Mouse (Mus musculus) CH12.LX (cell line): ENCODE data around the gene Kynu. TPM values are rescaled to one million over a fixed set of nuclear protein-coding genes. Genes with fewer than 3 reads are reported as not detected.

Experiments
- DNase-seq: peaks from one replicate; pipeline ENCODE4 v3.0.0-alpha.2; 2013; ENCODE audit errors: extremely low read depth
- H3K27ac ChIP-seq: 2 replicates; pipeline ENCODE4 v1.5.1; 2012; ENCODE audit warnings: low read depth, mild to moderate bottlenecking, control low read depth, moderate library complexity; ENCODE audit not compliant: insufficient read depth
- H3K27me3 ChIP-seq: replicated peaks from 2 replicates; pipeline ENCODE3; 2012; ENCODE audit warnings: inconsistent platforms
- H3K36me3 ChIP-seq, 2 experiments: replicated peaks in 1 of 2; 2 replicates each; pipeline versions ENCODE3 to v1.6.1; 2012; ENCODE audit warnings: inconsistent platforms in 1 of 2, low read length in 1 of 2, mild to moderate bottlenecking in 1 of 2, mixed read lengths in 1 of 2, moderate library complexity in 1 of 2; ENCODE audit not compliant: control insufficient read depth in 1 of 2, insufficient read depth in 1 of 2
- H3K4me1 ChIP-seq, 2 experiments: 2 replicates each; pipeline ENCODE4 v1.6.1; 2012; ENCODE audit warnings: inconsistent platforms in 1 of 2, moderate library complexity in 1 of 2; ENCODE audit not compliant: insufficient read depth in 2 of 2, control insufficient read depth in 1 of 2
- H3K4me2 ChIP-seq: 2 replicates; pipeline ENCODE4 v1.6.1; 2012; ENCODE audit warnings: low read depth, mild to moderate bottlenecking, control low read depth; ENCODE audit not compliant: poor library complexity, insufficient read depth, severe bottlenecking
- H3K4me3 ChIP-seq, 3 experiments: fragments of 150-350 bp in 1 of 3; sonication (generic) in 1 of 3; replicated peaks in 1 of 3; 2 replicates each; pipeline versions ENCODE3 to v1.5.1; 2011 to 2012; ENCODE audit warnings: low read depth in 2 of 3, low read length in 2 of 3, mild to moderate bottlenecking in 2 of 3, moderate library complexity in 2 of 3, control low read depth in 1 of 3, improper control_type of control experiment in 1 of 3, inconsistent platforms in 1 of 3, mixed read lengths in 1 of 3; ENCODE audit not compliant: poor library complexity in 1 of 3
- H3K79me2 ChIP-seq: replicated peaks from 2 replicates; pipeline ENCODE4 v1.6.1; 2012; ENCODE audit warnings: mild to moderate bottlenecking, moderate library complexity; ENCODE audit not compliant: control insufficient read depth, poor library complexity, insufficient read depth, severe bottlenecking; ENCODE audit errors: extremely low read depth
- H3K9ac ChIP-seq: 2 replicates; pipeline ENCODE4 v1.6.1; 2012; ENCODE audit warnings: low read depth, mild to moderate bottlenecking, control low read depth, moderate library complexity; ENCODE audit not compliant: insufficient read depth
- H3K9me3 ChIP-seq: replicated peaks from 2 replicates; pipeline ENCODE3; 2012; ENCODE audit warnings: low read length, inconsistent platforms, mixed read lengths
- BHLHE40 ChIP-seq: IDR thresholded peaks from 2 replicates; pipeline ENCODE4 v1.6.1; 2011; ENCODE audit warnings: mild to moderate bottlenecking, low read depth, low read length, improper control_type of control experiment
- CHD1 ChIP-seq: IDR thresholded peaks from 2 replicates; pipeline ENCODE4 v1.6.1; 2012; ENCODE audit warnings: low read depth, low read length, improper control_type of control experiment, inconsistent platforms
- ELF1 ChIP-seq: IDR thresholded peaks from 2 replicates; pipeline ENCODE4 v1.6.1; 2014; ENCODE audit warnings: low read depth, mild to moderate bottlenecking, inconsistent platforms, low read length, improper control_type of control experiment
- EP300 ChIP-seq: IDR thresholded peaks from 2 replicates; pipeline ENCODE4 v1.6.1; 2011; ENCODE audit warnings: low read length, improper control_type of control experiment
- ETS1 ChIP-seq: conservative IDR thresholded peaks from 2 replicates; pipeline ENCODE4 v1.6.1; 2012; ENCODE audit warnings: low read depth, mild to moderate bottlenecking, inconsistent platforms, low read length, improper control_type of control experiment, moderate library complexity
- GABPA ChIP-seq: IDR thresholded peaks from 2 replicates; pipeline ENCODE4 v1.6.1; 2012; ENCODE audit warnings: low read depth, low read length, improper control_type of control experiment, inconsistent platforms; ENCODE audit not compliant: insufficient replicate concordance
- HCFC1 ChIP-seq: IDR thresholded peaks from 2 replicates; pipeline ENCODE4 v1.6.1; 2012; ENCODE audit warnings: low read depth, mild to moderate bottlenecking, inconsistent platforms, low read length, improper control_type of control experiment
- IRF4 ChIP-seq: IDR thresholded peaks from 2 replicates; pipeline ENCODE4 v1.6.1; 2014; ENCODE audit warnings: low read depth, mild to moderate bottlenecking, inconsistent platforms, low read length, improper control_type of control experiment
- MAFK ChIP-seq: IDR thresholded peaks from 2 replicates; pipeline ENCODE4 v1.6.1; 2011; ENCODE audit warnings: low read length, improper control_type of control experiment; ENCODE audit not compliant: insufficient replicate concordance
- MAX ChIP-seq: IDR thresholded peaks from 2 replicates; pipeline ENCODE4 v1.6.1; 2011; ENCODE audit warnings: low read length, improper control_type of control experiment
- MAZ ChIP-seq: IDR thresholded peaks from 2 replicates; pipeline ENCODE4 v1.6.1; 2012; ENCODE audit warnings: low read depth, mild to moderate bottlenecking, inconsistent platforms, low read length, improper control_type of control experiment, moderate library complexity
- MEF2A ChIP-seq: IDR thresholded peaks from 2 replicates; pipeline ENCODE4 v1.6.1; 2014; ENCODE audit warnings: low read depth, mild to moderate bottlenecking, inconsistent platforms, low read length, improper control_type of control experiment, borderline replicate concordance
- PAX5 ChIP-seq: IDR thresholded peaks from 2 replicates; pipeline ENCODE4 v1.6.1; 2012; ENCODE audit warnings: low read length, inconsistent platforms, mixed read lengths
- POLR2A ChIP-seq: IDR thresholded peaks from 2 replicates; pipeline ENCODE4 v1.6.1; 2011; ENCODE audit warnings: low read depth, mild to moderate bottlenecking, improper control_type of control experiment, low read length
- RAD21 ChIP-seq: IDR thresholded peaks from 2 replicates; pipeline ENCODE4 v1.6.1; 2011; ENCODE audit warnings: low read depth, mild to moderate bottlenecking, low read length, improper control_type of control experiment, moderate library complexity
- SIN3A ChIP-seq: IDR thresholded peaks from 2 replicates; pipeline ENCODE4 v1.6.1; 2012; ENCODE audit warnings: low read length, improper control_type of control experiment, inconsistent platforms
- TBP ChIP-seq: conservative IDR thresholded peaks from 2 replicates; pipeline ENCODE4 v1.6.1; 2011; ENCODE audit warnings: low read depth, low read length, improper control_type of control experiment
- TCF12 ChIP-seq: IDR thresholded peaks from 2 replicates; pipeline ENCODE4 v1.6.1; 2014; ENCODE audit warnings: low read depth, mild to moderate bottlenecking, inconsistent platforms, low read length, improper control_type of control experiment
- UBTF ChIP-seq: IDR thresholded peaks from 2 replicates; pipeline ENCODE4 v1.6.1; 2012; ENCODE audit warnings: low read depth, mild to moderate bottlenecking, inconsistent platforms, low read length, improper control_type of control experiment, moderate library complexity
- USF2 ChIP-seq: conservative IDR thresholded peaks from 2 replicates; pipeline ENCODE4 v1.6.1; 2011; ENCODE audit warnings: low read depth, low read length, improper control_type of control experiment
- ZKSCAN1 ChIP-seq: IDR thresholded peaks from 2 replicates; pipeline ENCODE4 v1.6.1; 2012; ENCODE audit warnings: low read depth, inconsistent platforms, low read length, improper control_type of control experiment, borderline replicate concordance
- ZMIZ1 ChIP-seq: IDR thresholded peaks from 2 replicates; pipeline ENCODE4 v1.6.1; 2012; ENCODE audit warnings: low read depth, mild to moderate bottlenecking, inconsistent platforms, low read length, improper control_type of control experiment
- dilution Hi-C: fragments of 300-500 bp; cut with MboI; formaldehyde crosslinking; loops from 2 replicates; pipeline ENCODE4 v1.14.3; 2020; ENCODE audit warnings: low sequenced_read_pairs; ENCODE audit not compliant: extremely low pct_unique_long_range_greater_than_20kb, extremely low pct_ligation_motif_present
- in situ Hi-C: fragments of 300-500 bp; cut with MboI; formaldehyde crosslinking; loops from 3 replicates; pipeline ENCODE4 v1.14.3; 2019; ENCODE audit warnings: low sequenced_read_pairs, low pct_ligation_motif_present, low pct_unique_long_range_greater_than_20kb, mixed read lengths
- polyA plus RNA-seq: library from polyadenylated mRNA; unstranded; fragments of >175 nt; gene quantifications from 2 replicates; pipeline ENCODE4 v1.2.1, GENCODE M21; 2012; ENCODE audit warnings: low read depth; ENCODE audit not compliant: insufficient read length
- total RNA-seq, 2 experiments: library from RNA; depleted of rRNA; stranded (reverse); fragments of 300-350 nt in 1 of 2; fragments of >200 nt in 1 of 2; gene quantifications; 2 replicates each; pipeline ENCODE4 v1.2.3; 2012 to 2014

Kynu gene
- total and polyA plus RNA-seq, 3 experiments = 42.4 to 106 (median 77.6) TPM

- peak overlapping the region; percentile 87 for H3K27ac ChIP-seq
- H3K4me1 ChIP-seq = peaks cover 10 to 30% of the 10 kb centered on the region in 2 experiments
- peak overlapping the region; percentile 59 to 78 (median 71) for H3K4me3 ChIP-seq
- in situ Hi-C loops (no loop called here), dilution Hi-C loops (no loop called here)
- peaks cover 20% of the 10 kb centered on the region for H3K79me2 ChIP-seq
- DNase-seq = no peak
- peak overlapping the region; percentile 68 for H3K9ac ChIP-seq
- TF ChIP-seq ZMIZ1 = no peak
- TF ChIP-seq TBP = no peak
- no peak for TF ChIP-seq BHLHE40
- no peak for TF ChIP-seq USF2
- no peak for TF ChIP-seq SIN3A
- TF ChIP-seq ELF1 = no peak
- TF ChIP-seq UBTF = no peak
- TF ChIP-seq POLR2A = no peak
- TF ChIP-seq ZKSCAN1 = no peak
- TF ChIP-seq GABPA = no peak
- TF ChIP-seq MAFK = no peak
- TF ChIP-seq PAX5 = no peak
- no peak for TF ChIP-seq ETS1
- TF ChIP-seq HCFC1 = no peak
- H3K36me3 ChIP-seq = peaks cover 0 to 11% of the 10 kb centered on the region in 2 experiments
- no peaks in the 10 kb centered on the region for H3K9me3 ChIP-seq
- H3K27me3 ChIP-seq = no peaks in the 10 kb centered on the region
- peak overlapping the region; percentile 90 for H3K4me2 ChIP-seq
Measured at GRCm38 (mm10) chr2:43555889-43556285, 758 bp downstream of the Kynu start.

- peaks cover 10 to 41% of the 10 kb centered on the region in 2 experiments for H3K4me1 ChIP-seq
- peaks cover 2 to 20% of the 10 kb centered on the region in 2 experiments for H3K36me3 ChIP-seq
- in situ Hi-C loops (no loop called here), dilution Hi-C loops (no loop called here)
- H3K9me3 ChIP-seq = no peaks in the 10 kb centered on the region
- peak overlapping the region; percentile 68 for H3K9ac ChIP-seq
- peak overlapping the region; percentile 96 for H3K4me2 ChIP-seq
- DNase-seq = peak; percentile 72
- no peaks in the 10 kb centered on the region for H3K27me3 ChIP-seq
- peak overlapping the region; percentile 98 for H3K27ac ChIP-seq
- H3K79me2 ChIP-seq = peaks cover 22% of the 10 kb centered on the region
- TF ChIP-seq EP300 (peak; percentile 84), GABPA (no peak), POLR2A (peak; percentile 29; the same call in 1 of the 2 replicates), TBP (peak; percentile 75; the same call in 1 of the 2 replicates), SIN3A (peak; percentile 48; the same call in 1 of the 2 replicates), BHLHE40 (peak; percentile 76), MAZ (0 out of 2 replicates have a peak, but pooled peaks have one; percentile 39), ZMIZ1 (no peak), IRF4 (peak; percentile 91), CHD1 (no peak; the same call in 1 of the 2 replicates), ETS1 (peak; percentile 82), HCFC1 (0 out of 2 replicates have a peak, but pooled peaks have one; percentile 29), MAX (peak; percentile 35; the same call in 1 of the 2 replicates), TCF12 (peak; percentile 57), ELF1 (peak; percentile 26; the same call in 1 of the 2 replicates), MEF2A (peak; percentile 77; the same call in 1 of the 2 replicates), RAD21 (no peak)
- H3K4me3 ChIP-seq = peak overlapping the region; percentile 59 to 78 (median 71)
Measured at GRCm38 (mm10) chr2:43556985-43557384, 1.9 kb downstream of the Kynu start.
